Mouse (Mus musculus): ENCODE measurements around the gene March5. TPM values are rescaled to one million over a fixed set of nuclear protein-coding genes. Genes with fewer than 3 reads are reported as not detected.
"Not testable (repeated sequence)": the region's sequence is repeated elsewhere in the genome, so short reads cannot be mapped to it uniquely, and the experiment has no call there.

March5 gene
- polyA plus RNA-seq (2017; shearing (Covaris generic)), result 10 to 100 TPM; 12.4 to 12.7 TPM

DNA sequence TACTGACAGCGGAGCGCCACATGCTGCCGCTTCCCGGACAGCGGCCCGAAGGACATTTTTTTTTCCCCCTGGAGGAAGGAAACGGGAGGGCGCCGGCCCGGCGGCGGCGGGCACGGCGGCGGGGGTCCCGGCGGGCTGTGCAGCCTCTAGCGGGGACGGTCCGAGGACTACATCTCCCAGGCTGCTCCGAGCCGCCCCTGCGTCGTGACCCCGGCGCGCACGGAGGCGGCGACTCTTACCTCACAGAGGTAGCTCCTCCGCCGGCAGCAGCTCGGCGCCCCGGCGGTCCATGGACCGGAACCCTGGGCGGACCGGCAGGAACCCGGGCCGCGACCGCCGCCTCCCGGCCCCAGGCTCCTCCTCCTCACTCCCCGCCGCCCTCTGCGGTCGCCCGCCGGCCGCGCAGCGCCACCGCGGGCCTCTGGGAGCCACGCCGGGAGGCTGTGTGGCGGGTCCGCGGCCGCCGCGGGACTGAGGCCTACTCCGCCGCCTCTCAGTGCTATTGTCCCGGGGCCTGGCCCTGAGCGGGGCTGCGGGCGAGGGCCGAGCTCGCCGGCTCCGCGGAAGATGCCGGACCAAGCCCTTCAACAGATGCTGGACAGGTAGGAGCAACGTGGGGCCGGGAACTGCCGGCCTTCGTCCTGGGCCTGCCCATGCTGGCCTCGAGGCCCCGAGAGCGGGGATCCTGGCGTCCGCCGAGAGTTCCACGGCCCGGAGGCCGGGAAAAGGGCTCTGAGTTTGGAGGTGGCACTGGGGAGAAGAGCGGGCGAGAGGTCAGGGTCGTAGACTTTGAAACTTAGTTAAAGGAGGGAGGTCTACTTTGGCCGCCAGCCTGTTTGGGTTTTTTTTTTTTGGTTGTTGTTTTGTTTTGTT, at the start of gene March5:
TSS of gene March5 (plus strand) at position 241 of the 873 bp plus-strand sequence.
- peak; percentile 85 for ATAC-seq

DNA sequence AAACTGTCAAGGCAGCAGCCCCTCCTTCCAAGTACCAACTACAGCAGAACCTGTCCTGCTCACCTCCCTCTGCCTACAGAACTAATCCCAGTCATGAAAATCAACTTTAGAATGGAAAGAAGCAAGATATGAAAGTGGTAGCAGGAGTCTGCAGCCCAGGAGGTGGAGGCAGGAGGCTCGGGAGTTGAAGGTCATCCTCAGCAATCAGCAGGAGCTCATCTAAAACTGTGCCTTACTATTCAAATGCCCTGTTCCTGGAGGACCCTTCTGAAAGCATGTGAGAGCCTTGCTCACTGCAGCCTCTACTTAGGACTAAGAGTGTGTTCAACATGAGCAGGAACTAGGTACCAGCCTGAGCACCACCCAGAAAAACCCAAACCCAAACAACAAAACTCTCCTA, 35.2 kb upstream of the March5 start:
- no peak for ATAC-seq

DNA sequence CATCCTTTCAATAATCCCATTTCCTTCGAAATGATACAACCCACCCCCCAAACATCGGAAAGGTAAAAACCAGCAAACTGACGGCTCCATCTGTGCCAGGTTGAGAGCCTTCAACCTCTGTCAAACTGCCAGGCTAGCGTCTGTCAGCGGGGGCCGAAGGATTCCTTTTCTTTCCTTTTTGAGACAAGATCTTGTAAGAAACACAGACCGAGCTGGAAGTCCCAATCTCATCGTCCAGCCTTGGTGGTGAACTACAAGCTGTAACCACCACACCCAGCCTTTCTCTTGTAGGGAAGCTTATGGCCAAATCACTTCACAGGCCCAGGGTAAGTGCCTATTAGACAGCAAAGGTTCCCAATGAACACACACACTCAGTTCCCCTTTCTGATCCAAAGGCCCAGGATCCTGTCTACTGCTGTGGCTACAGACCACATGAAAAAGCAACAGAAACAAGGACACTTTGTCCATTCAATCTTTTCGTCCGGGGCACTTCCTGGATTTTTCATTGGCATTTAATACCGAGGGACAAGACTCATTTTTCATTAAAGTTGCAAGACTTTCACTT, 34.7 kb upstream of the March5 start:
- no peak for ATAC-seq

DNA sequence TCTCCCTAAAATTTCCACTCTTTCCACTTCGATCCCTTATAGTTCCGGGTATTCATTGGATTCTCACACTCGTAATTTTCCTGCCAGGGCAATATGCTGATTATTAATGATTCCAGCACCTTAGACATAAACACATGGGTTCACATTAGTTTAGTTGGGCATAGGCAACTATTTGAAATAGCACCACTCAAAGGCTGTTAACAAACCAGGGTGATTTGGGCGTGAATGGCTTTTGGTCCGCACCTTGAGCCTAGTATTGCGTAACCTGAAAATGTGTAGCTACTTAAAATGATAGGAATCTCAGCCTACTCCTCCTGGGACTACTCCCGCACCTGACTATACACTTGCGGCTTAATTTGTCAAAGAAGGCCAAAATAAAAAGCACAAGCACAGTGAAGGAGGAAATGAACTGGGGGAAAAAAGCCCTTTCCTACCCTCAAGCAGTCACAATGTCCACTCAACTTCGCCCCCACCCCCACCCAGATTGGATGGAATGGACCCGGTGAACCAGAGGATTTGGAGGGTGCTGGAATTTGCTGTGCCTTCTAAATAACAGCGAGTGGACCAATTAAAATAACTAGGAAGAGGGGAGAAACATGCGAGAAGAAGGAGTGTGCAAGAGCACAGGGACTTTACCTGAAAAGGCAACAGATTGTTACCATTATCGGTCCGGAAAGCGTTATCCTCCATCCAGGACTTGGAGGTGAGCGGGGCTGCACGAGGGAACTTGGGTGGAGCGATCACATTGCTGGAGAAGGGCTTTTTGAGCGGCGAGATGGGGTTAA, 33.8 kb upstream of the March5 start:
- no peak for ATAC-seq

DNA sequence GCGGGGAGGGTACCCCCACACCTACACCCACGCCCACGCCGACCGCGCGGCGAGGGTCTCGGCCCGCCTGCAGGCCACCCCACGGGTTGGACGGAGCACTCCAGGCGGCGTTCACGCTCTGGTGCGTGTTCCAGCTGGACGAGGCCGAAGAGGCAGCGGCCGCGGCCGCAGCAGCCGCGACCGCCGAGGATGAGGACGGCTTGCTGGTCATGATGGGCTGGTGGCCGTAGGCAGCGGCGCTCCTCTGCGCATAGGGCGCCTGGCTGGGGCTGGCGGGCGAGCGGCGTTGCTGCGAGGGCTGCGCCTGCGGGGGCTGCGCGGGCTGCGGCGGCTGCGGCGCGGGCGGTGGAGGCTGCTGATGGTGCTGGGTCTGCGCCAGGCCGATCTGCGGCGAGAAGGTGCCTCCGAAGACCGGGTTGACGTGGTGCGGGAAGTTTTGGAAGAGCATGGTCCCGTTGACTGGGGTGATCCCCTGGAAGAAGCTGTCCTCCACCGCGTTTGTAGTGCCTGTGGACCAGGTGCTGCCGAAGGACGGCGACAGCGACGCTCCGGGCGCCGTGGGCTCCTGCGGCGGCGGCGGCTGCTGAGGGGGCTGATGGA, 33.1 kb upstream of the March5 start:
- ATAC-seq, result peak; percentile 41

DNA sequence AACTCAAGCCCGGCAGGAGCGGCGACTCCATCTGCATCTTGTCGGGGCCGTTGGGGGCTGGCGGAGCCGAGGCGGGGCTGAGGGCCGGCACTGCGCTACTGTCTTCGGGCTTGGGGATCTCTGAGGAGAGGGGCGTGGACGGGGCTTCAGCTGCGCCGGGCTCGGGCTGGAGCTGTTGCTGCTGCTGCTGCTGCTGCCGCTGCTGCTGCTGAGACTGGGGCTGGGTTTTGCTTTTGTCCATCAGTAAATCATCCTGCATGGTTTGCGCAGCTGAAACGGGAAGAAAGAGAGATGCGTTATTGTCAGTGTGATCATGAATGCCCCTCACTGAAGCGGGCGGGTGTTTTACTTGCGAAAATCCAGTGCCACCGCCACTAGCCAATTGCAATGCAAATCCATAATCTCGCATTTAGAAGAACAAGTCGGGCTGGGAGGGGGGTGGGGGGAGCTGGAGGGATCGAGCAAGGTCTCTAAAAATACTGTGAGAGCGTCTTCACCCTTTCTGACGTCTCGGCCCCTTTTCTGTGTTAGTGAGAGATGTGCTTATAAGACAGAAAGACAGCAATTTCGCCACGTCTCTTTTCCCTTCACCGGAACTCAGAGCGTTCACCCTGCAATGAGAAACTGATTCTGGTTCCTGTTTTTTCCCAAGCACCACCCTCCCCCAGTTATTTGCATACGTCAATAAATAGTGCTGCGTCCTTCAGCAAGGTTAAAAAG, 32.5 kb upstream of the March5 start:
- ATAC-seq, result peak; percentile 43

DNA sequence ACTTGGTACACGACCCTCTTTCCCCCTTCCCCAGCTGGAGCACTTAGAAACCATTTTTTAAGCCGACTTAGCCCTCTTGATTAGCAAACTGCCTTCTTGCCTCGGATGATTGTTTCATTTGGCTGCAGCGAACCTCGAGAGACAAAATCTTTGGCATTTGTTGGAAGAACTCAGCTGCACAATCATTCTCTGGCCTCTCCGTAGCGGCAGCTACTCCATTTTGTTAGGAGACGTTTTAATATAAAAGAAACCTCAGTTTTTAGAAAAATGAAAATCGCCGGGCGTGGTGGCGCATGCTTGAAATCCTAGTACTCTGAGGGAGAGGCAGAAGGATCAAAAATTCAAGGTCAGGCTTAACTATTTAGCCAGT, 31.9 kb upstream of the March5 start:
- ATAC-seq, result no peak

DNA sequence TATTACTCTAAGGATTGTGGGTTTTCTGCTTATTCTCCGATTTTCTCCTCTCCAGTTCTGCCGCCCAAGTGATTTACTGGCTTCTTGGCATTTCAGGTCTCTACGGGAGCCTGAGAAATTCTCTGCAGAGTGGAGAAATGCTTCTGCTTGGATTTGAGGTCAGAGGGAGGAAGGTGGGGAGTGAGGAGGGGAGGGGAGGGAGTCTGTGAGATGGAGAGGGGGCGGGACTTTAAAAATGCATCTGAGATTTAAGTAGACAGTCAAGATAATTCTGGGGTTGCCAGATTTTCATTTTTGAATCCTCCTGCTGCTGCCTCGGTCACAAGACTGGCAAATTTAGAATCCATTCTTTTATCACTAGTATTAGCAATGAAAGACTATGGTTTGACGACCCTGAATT, 31.4 kb upstream of the March5 start:
- no peak for ATAC-seq

DNA sequence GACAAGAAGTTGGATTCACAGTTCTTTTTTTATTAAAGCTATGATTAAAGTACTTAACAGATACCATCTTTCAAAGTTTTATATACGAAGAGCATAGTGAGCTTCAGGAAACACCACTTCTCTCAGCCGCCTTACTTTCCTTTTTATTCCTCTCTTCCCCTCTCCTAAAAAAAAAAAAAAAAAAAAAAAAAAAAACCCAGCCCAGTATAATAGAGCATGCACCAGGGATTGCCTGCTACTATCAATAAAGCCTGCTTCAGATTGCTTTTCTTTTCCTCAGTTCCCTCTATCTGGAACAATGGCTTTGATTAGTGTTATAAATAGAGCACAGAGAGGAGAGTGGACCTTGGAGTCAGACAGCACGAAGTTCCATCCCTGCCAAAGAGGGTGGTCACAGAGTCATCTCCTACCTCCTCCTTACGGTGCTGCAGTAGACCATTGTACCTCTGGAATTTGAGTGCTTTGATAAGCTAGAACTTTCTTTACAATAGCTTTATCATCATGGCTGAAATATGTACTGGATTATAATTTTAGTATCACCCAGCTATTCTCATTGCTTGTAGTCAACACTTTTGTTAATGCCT, 30.4 kb upstream of the March5 start:
- no peak for ATAC-seq

DNA sequence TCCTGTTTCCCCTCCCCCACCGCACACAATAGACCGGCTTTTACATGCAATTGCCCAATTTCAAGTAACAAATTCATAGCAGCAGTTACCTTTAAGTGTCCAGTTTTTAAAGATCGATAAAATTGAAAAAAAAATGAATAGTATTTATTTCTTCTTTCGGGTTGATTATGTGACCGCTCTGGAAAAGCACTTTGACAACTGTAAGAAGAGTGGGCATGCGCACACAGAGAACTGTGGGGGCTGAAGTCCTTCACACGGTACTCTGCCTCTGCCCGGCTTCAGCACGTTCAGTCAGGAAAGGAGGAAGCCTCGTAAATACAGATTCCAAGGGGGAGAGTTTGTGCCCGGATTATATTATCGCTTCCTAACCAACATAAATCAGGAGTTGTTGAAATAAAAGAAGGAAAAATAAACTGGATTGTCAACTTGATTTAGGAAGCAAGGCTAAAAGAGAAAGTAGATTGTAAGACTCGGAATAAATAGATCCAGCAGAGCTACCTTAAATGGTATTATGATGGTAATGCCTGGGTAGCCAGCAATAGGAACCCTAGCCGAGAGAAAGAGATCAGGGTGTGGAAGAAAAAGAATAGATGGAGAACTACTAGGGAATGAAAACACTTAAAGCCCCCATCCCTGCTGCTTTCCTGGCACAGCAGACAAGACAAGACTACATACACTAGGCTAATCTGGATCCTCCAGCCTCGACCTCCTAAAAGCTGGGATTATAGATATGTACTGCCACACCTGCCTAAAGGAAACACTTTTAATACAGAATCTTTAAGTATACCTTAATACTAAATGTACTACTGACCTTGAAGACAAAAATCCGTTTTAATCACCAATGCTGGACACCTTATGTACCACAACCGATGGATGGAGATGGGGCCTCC, 29.3 kb upstream of the March5 start:
- ATAC-seq, result no peak

DNA sequence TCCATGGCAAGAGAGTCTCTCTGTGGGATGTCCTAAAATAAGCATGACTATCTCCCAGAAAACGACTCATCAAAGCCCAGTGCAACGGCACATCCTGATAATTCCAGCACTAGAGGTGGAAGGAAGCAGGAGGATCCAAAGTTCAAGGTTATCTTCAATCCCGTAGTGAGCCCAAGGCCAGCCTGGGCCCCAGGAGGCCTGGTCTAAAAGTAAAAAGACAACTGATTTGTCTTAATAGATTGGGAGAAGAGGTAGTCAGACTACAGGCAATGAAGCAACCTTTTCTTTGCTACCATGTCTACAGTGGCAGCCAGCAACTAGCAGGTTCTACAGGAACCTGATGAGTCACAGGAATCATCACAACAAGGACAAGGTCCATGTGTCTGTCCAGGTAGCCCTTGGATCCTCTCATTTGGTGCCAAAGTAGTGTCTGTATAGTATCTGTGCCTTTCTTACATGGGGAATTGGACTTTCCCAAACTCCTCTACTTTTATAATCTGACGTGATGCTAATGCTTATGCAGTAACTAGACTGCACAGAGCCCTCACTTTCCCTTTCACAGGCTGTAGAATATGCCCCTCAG, 18.9 kb upstream of the March5 start:
- ATAC-seq, result no peak

DNA sequence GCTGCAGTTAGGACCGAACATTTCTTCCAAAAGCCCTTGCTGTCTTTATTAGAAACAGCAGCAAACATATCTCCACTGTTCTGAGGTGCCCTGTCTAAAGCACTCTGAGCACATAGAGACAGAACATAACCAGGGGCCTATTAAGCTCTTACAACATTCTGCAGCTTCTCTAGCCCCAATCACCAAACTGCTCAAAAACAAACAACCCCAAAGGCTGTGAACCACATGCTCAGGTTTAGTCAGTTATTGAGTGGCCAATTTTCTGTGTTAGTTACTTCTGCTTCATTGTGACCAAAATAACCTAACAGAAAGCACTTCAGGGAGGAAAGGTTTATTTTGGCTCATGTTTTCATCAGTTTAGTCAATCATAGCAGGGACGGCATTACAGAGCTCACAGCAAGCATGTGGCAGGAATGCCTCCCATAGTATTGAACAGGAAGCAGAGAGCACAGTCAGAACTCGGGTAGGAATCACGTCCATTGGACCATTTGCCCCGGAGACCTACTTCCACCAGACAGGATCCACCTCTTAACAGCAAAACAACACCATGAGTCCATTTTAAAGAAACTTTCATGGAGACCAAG, 14.8 kb upstream of the March5 start:
- no peak for ATAC-seq

DNA sequence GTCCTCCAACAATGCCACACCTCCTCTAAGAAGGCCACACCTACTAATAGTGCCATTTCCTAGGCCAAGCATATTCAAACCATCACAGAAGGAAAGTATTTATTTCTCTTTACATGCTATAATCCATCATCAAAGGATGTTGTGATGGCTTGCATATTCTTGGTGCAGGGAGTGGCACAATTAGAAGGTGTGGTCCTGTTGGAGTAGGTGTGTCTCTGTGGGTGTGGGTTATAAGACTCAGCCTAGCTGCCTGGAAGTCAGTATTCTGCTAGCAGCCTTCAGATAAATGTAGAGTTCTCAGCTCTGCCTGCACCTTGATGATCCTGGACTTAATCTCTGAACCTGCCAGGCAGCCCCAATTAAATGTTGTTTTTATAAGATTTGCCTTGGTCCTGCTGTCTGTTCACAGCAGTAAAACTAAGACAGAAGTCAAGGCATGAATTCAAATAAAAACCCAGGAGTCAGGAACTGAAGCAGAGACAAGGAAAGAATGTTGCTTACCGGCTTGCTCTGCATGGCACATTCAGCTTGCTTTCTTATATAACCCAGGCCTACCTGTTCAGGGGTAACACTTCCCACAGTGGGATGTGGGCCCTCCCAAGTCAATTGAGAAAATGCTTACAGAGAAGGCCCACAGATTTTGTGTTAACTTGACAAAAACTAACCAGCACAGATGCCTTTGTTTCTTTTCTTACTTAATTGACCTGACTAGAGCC, 9.0 kb upstream of the March5 start:
- no peak for ATAC-seq

DNA sequence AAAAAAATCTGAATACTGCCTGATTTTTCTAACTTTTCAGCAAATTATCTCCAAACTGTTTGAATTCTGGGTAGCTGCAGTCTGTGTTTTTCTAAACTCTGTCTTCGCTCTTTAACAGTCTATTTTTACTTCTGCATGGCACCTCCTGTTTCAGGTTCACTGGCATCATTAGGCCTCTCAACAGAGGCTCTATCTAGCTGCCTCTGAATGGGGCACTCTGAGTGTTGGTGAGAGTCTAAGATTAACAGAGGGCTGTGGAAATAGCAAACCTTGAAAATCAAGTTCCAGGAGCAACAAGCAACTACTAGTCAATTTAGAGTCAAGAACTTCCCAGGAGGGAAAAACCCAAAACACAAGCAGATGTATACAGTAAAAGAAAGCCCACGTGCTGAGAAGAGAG, 7.5 kb upstream of the March5 start:
- ATAC-seq, result no peak

DNA sequence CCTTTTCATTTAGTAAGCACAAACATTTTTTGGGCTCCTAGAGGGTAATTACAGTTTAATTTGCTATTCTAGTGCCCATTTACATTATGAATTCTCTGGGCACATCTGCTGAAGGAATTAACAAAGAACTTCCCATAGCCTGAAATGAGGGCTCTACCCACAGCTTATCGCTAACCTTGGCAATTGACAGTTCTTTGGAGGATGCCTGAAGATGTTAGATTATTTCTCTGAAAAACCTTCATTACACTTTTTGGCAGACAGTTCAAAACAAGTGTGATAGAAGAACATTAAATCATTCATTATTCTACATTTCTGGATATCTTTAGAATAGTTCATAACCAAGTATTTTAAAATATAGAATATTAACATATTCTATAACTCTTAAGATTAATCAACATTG, 4.0 kb upstream of the March5 start:
- ATAC-seq, result no peak

DNA sequence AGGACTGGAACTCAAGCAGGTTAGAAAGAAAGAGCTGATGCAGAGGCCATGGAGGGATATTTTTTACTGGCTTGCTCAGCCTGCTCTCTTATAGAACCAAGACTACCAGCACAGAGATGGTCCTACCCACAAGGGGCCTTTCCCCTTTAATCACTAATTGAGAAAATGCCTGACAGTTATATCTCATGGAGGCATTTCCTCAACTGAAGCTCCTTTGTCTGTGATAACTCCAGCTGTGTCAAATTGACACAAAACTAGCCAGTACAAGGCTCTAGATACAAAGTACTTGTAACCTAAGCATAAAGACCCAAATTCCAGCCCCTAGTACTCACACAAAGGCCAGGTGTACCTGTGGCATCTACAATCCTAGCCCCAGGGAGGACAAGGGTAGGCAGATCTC, 2.2 kb upstream of the March5 start:
- ATAC-seq, result not testable (repeated sequence)

DNA sequence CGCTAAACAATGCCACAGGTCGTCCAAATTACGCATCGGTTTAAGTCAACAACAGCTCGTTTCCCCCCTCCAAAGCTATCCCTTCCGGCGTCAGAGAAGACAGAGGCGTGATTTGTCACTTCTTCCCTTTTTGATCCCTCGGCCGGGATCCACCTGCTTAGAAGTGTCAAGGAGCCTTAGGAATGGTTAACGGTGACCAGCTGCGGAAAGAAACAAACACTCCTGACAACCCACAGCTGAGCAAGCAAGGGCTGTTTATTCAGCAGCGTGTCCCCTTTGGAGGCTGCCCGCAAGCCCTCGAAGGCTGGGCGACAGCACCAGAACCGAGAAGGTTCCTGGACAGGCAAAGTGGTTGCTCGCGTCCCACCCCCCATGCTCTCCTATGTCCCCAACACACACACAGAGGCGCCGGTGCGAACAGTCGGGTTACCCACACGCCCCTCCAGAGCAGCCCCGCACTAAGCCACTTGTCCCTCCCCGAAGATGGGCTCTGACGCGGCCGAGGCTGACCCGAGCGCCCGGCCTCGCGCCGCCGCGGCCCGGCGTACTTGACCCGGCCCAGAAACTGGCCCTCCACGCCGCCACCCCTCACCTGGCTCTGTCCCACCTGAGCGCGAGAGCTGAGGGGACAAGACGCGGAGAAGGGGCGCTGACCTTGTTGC, 571 bp upstream of the March5 start:
- ATAC-seq, result peak; percentile 18

DNA sequence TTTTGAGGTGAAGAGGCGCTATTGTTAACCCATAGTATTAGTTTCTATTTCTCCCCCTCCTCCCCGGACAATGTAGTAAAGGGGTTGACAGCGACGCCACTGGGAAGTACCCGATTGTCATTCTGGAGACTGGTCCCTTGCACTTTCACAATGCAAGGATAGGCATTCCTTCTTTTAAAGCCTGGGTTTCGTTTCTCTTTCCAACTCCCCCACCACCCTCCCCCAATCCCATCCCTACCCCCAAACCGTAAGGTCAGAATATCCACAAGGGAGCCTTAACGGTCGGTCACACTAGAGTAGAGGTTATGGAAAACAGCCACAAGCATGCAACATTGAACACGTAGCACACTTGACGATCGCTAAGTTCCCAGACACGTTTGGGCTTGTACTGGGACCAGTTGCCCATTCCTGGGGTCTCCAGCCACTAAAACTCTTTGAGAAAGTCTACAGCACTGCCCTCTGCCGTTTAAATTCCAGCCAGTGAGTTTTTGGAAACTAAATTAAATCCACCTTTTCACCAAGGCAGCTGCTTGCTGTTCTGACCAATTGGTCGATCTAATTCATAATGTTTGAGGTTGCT, 923 bp downstream of the March5 start, which contains the start of gene Cpeb3:
TSS of gene Cpeb3 (minus strand) at position 426 of the 580 bp plus-strand sequence.
- peak; percentile 36 for ATAC-seq

Measured in activated CD4-positive, CD25-positive, alpha-beta regulatory T cell, adult 4 months (primary cell).